ENCODE assay signal across 8 mouse cellular contexts in genomic region chr19:5847306-5847796, GRCm38 (mm10). TPM values are rescaled to one million over a fixed set of nuclear protein-coding genes. Genes with fewer than 3 reads are reported as not detected.
A peak's percentile ranks its signal among the peaks of the same experiment; 100 is the strongest.
DNase-seq lines count a peak whose midpoint lies in the region; ATAC-seq and TF ChIP-seq lines count a peak whose summit lies in the region.

No protein-coding gene starts in this region.

- H3K4me2 ChIP-seq in forebrain, embryonic 13.5 days, result peak overlapping the region; percentile 68

- TF ChIP-seq CTCF in heart, adult 2 months (IDR thresholded peaks at IDR 0.05), result no peak

- peak overlapping the region; percentile 100 for H3K27ac ChIP-seq in heart, adult 2 months
- peak overlapping the region; percentile 99 for H3K27ac ChIP-seq in forebrain, embryonic 13.5 days
- H3K27ac ChIP-seq in macrophage, result peak overlapping the region; percentile 100

- peak; percentile 56 to 67 for DNase-seq in heart, adult 2 months
- DNase-seq in heart, postnatal 4 days, result no peak
- peak; percentile 41 for DNase-seq in adrenal gland, postnatal 14 days
- DNase-seq in kidney, adult 9 months, result peak; percentile 86
- no peak for DNase-seq in urinary bladder, postnatal 36 days (ENCODE audit: low spot score in 2 of 2)
- DNase-seq in layer of hippocampus, postnatal 25 days (ENCODE audit: extremely low spot score in 1 of 2, low spot score in 1 of 2), result no peak

- 19% methylated on average over 4 of the region's 4 CpGs for WGBS in heart, adult 2 months
- WGBS in forebrain, embryonic 13.5 days, result 35% methylated on average over 4 of the region's 4 CpGs
- 36% methylated on average over 4 of the region's 4 CpGs for WGBS in macrophage (ENCODE audit: missing documents)

- TF ChIP-seq POLR2A in heart, adult 2 months (IDR thresholded peaks at IDR 0.05; ENCODE audit: insufficient read depth, low read depth, low read length), result no peak; the same call in 1 of the 2 replicates

- H3K4me3 ChIP-seq in heart, adult 2 months, result peak overlapping the region; percentile 52
- peak overlapping the region; percentile 32; the same call in 1 of the 2 replicates for H3K4me3 ChIP-seq in forebrain, embryonic 13.5 days
- H3K4me3 ChIP-seq in macrophage (ENCODE audit: inconsistent target), result peak overlapping the region; percentile 49; the same call in 1 of the 2 replicates

- no peak for ATAC-seq in forebrain, embryonic 13.5 days

- peaks cover 9% of the 10 kb centered on the region; the same call in 1 of the 2 replicates for H3K36me3 ChIP-seq in heart, adult 2 months (ENCODE audit: control insufficient read depth, insufficient read depth, low read length)
- H3K36me3 ChIP-seq in forebrain, embryonic 13.5 days (ENCODE audit: poor library complexity, severe bottlenecking), result peaks cover 9% of the 10 kb centered on the region
- peaks cover 4% of the 10 kb centered on the region; the same call in 1 of the 2 replicates for H3K36me3 ChIP-seq in macrophage (ENCODE audit: inconsistent target)

- 0 out of 2 replicates have a peak, but pooled peaks cover 3% of the 10 kb centered on the region for H3K79me2 ChIP-seq in heart, adult 2 months (replicated peaks; ENCODE audit: control insufficient read depth, insufficient read depth, low read length)
- H3K79me2 ChIP-seq in macrophage (ENCODE audit: inconsistent target), result peaks cover 72% of the 10 kb centered on the region

- TF ChIP-seq EP300 in heart, adult 2 months (IDR thresholded peaks at IDR 0.05; ENCODE audit: insufficient read depth, low read depth, low read length), result no peak

- intact Hi-C loops in heart, adult 2 months (cut with DNase I), result no loop called here

- no peaks in the 10 kb centered on the region for H3K9me3 ChIP-seq in forebrain, embryonic 13.5 days (replicated peaks)

- H3K4me1 ChIP-seq in heart, adult 2 months (ENCODE audit: control insufficient read depth, insufficient read depth, low read length), result peaks cover 33% of the 10 kb centered on the region
- H3K4me1 ChIP-seq in forebrain, embryonic 13.5 days, result peaks cover 87% of the 10 kb centered on the region

- H3K27me3 ChIP-seq in heart, adult 2 months (ENCODE audit: control insufficient read depth, insufficient read depth, low read length), result no peaks in the 10 kb centered on the region
- no peaks in the 10 kb centered on the region for H3K27me3 ChIP-seq in forebrain, embryonic 13.5 days

- peak overlapping the region; percentile 75 for H3K9ac ChIP-seq in heart, adult 2 months (ENCODE audit: low read depth, low read length)
- H3K9ac ChIP-seq in forebrain, embryonic 13.5 days, result peak overlapping the region; percentile 69

RNA-seq across cellular contexts. Expression of gene Frmd8, which starts 27.7 kb away (rescaled TPM):
- total RNA-seq in heart, adult 2 months (2021), result 1 to 10 TPM; 7.7 to 8.4 TPM
- 7.0 and 9.3 TPM in 2 replicates for polyA plus RNA-seq in heart, adult 2 months (2012; rRNA removed)
- total RNA-seq in heart, postnatal 4 days (2021), result 10 to 100 TPM; 18.6 to 20.9 TPM
- 26.0 and 34.5 TPM in 2 replicates for total RNA-seq in adrenal gland, postnatal 14 days (2021)
- polyA plus RNA-seq in forebrain, embryonic 13.5 days (2015; fragmentation: Nextera tagmentation; extraction: Ambion mirVana), result 21.7 and 26.2 TPM in 2 replicates
- total RNA-seq in macrophage (2018; cell fraction: chromatin; rRNA removed), result 10 to 100 TPM in 20 of 26 experiments, 1 to 10 TPM in 6; 4.2 to 72.2 (median 26.5) TPM
- 10 to 100 TPM; 14.6 to 30.6 (median 23.5) TPM for total RNA-seq in macrophage (2018; cell fraction: cytosol; rRNA removed)
- 10 to 100 TPM in 25 of 26 experiments, 1 to 10 TPM in 1; 8.8 to 44.5 (median 22.9) TPM for total RNA-seq in macrophage (2018; cell fraction: nucleus; rRNA removed)
- polyA plus RNA-seq in macrophage (2018), result 8.1 to 26.2 TPM (median 19.8 TPM) in 3 replicates
- total RNA-seq in layer of hippocampus, postnatal 25 days (2021), result 10 to 100 TPM; 15.6 to 15.8 TPM

RNA-seq across cellular contexts. Expression of gene Slc25a45, which starts 30.3 kb away (rescaled TPM):
- 1 to 10 TPM; 2.8 TPM for total RNA-seq in heart, adult 2 months (2021)
- polyA plus RNA-seq in heart, adult 2 months (2012; rRNA removed), result 7.9 and 8.2 TPM in 2 replicates
- total RNA-seq in heart, postnatal 4 days (2021), result 1 to 10 TPM; 5.4 to 6.2 TPM
- total RNA-seq in adrenal gland, postnatal 14 days (2021), result 14.7 and 16.5 TPM in 2 replicates
- 1.2 and 1.4 TPM in 2 replicates for polyA plus RNA-seq in forebrain, embryonic 13.5 days (2015; fragmentation: Nextera tagmentation; extraction: Ambion mirVana)
- total RNA-seq in macrophage (2018; cell fraction: chromatin; rRNA removed), result 100 to 1,000 TPM in 13 of 26 experiments, 10 to 100 TPM in 11, 1 to 10 TPM in 2; 8.2 to 252 (median 93.8) TPM
- total RNA-seq in macrophage (2018; cell fraction: cytosol; rRNA removed), result 10 to 100 TPM; 23.1 to 86.6 (median 55.7) TPM
- total RNA-seq in macrophage (2018; cell fraction: nucleus; rRNA removed), result 100 to 1,000 TPM in 15 of 26 experiments, 10 to 100 TPM in 11; 18.0 to 263 (median 107) TPM
- polyA plus RNA-seq in macrophage (2018), result 44.6 to 74.8 TPM (median 53.2 TPM) in 3 replicates
- 1 to 10 TPM; 3.1 to 3.4 TPM for total RNA-seq in layer of hippocampus, postnatal 25 days (2021)

RNA-seq across cellular contexts. Expression of gene Tigd3, which starts 46.6 kb away (rescaled TPM):
- total RNA-seq in heart, adult 2 months (2021), result under 1 TPM; 0.14 to 0.47 TPM
- polyA plus RNA-seq in heart, adult 2 months (2012; rRNA removed), result 0.25 and 0.67 TPM in 2 replicates
- total RNA-seq in heart, postnatal 4 days (2021), result 1 to 10 TPM; 2.0 TPM
- 1.4 and 1.7 TPM in 2 replicates for total RNA-seq in adrenal gland, postnatal 14 days (2021)
- polyA plus RNA-seq in forebrain, embryonic 13.5 days (2015; fragmentation: Nextera tagmentation; extraction: Ambion mirVana), result 13.1 and 15.5 TPM in 2 replicates
- total RNA-seq in macrophage (2018; cell fraction: chromatin; rRNA removed), result 1 to 10 TPM; 1.4 to 4.4 (median 2.5) TPM
- under 1 TPM in 24 of 26 experiments, not detected in 2; 0.07 to 0.34 (median 0.16) TPM for total RNA-seq in macrophage (2018; cell fraction: cytosol; rRNA removed)
- 1 to 10 TPM in 25 of 26 experiments, under 1 TPM in 1; 0.81 to 6.3 (median 2.3) TPM for total RNA-seq in macrophage (2018; cell fraction: nucleus; rRNA removed)
- 0.16 to 0.59 TPM (median 0.16 TPM) in 3 replicates for polyA plus RNA-seq in macrophage (2018)
- total RNA-seq in layer of hippocampus, postnatal 25 days (2021), result 1 to 10 TPM; 3.4 TPM

Comparison
In these comparisons a context has a peak if more than half of its experiments do, and no peak if none do; other contexts are left out.
1. DNase-seq: peak in heart, adult 2 months (2 of 2), adrenal gland, postnatal 14 days (single experiment) and kidney, adult 9 months (single experiment); none in heart, postnatal 4 days (single experiment), urinary bladder, postnatal 36 days (0 of 2) and layer of hippocampus, postnatal 25 days (0 of 2).
2. Peak in every context shown above with its lines, with median percentiles within 50 percentile points of each other: H3K27ac ChIP-seq and H3K4me3 ChIP-seq.